In the genomic region with DNA sequence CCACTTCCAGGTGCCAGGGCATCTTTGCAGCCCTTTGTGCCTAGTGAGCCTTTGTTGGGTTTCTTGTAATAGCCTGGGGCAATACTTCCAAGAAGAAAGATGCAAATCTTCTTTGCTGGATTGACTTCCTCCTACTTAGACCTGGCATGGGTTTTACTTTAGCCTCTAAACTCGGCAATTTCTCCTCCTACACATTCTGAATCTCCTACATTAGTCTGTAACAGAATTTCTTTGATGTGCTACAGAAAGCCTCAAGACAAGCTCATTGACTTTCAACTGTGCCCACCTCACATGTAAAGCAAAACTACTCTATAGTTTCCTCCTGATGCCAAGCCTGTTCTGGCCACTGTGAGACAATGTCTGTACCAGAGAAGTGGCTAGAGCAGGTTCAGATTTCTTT, we compare ENCODE assay signal across 22 mouse cellular contexts.
A peak's percentile ranks its signal among the peaks of the same experiment; 100 is the strongest.
DNase-seq lines count a peak whose midpoint lies in the region; ATAC-seq lines count a peak whose summit lies in the region.
"Had no signal": no experiment of that assay in that cellular context is flagged by ENCODE, and none has a peak within 500 bp of the region (broad histone marks: within the 10 kb centered on the region; RNA-seq: fewer than 3 reads in every experiment).

No protein-coding gene starts in this region.

- peak; percentile 92 for ATAC-seq in frontal cortex, adult (ENCODE audit: low TSS enrichment)
- no peak for ATAC-seq in forebrain, embryonic 13.5 days
- ATAC-seq: activated CD4-positive, CD25-positive, alpha-beta regulatory T cell, adult 4 months; CD4-positive, CD25-positive, alpha-beta regulatory T cell, adult 4 months; Patski had no signal

- no peaks in the 10 kb centered on the region for H3K36me3 ChIP-seq in forebrain, embryonic 13.5 days (ENCODE audit: poor library complexity, severe bottlenecking)
- H3K36me3 ChIP-seq: G1E had no signal

- no peak for DNase-seq in frontal cortex, postnatal 25 days (ENCODE audit: low spot score in 2 of 2)
- peak; percentile 4 for DNase-seq in right cerebral cortex, adult 18-20 months
- DNase-seq in right cerebral cortex, postnatal 25 days, result no peak
- peak; percentile 51 for DNase-seq in brain, adult 2 months (ENCODE audit: low read depth, low spot score)
- peak; percentile 6 for DNase-seq in telencephalon, adult 2 months (ENCODE audit: low read depth, low spot score)
- DNase-seq in adrenal gland, adult 2 months, result no peak
- DNase-seq: adrenal gland, adult 8-10 months; adrenal gland, postnatal 10 days; adrenal gland, postnatal 14 days; adrenal gland, postnatal 25 days; adrenal gland, postnatal 36 days; B cell, adult 2 months; cerebellum, adult 11 months; cerebellum, adult 11-12 months; cerebellum, adult 18-20 months; cerebellum, adult 2 months had no signal

- H3K27me3 ChIP-seq in forebrain, embryonic 13.5 days, result no peaks in the 10 kb centered on the region
- H3K27me3 ChIP-seq: Patski had no signal

- H3K9ac ChIP-seq in forebrain, embryonic 13.5 days, result no peak overlapping the region

- H3K9me3 ChIP-seq in forebrain, embryonic 13.5 days (replicated peaks), result peaks cover 27% of the 10 kb centered on the region
- H3K9me3 ChIP-seq: G1E had no signal

- H3K4me1 ChIP-seq in forebrain, embryonic 13.5 days, result no peaks in the 10 kb centered on the region

- no peak overlapping the region for H3K4me3 ChIP-seq in forebrain, embryonic 13.5 days

- 75% methylated on average over 1 of the region's 1 CpGs for WGBS in forebrain, embryonic 13.5 days

- no peak overlapping the region for H3K27ac ChIP-seq in forebrain, embryonic 13.5 days

- H3K4me2 ChIP-seq in forebrain, embryonic 13.5 days, result no peak overlapping the region

Comparison
In these comparisons a context has a peak if more than half of its experiments do, and no peak if none do; other contexts are left out.
1. DNase-seq: peak in right cerebral cortex, adult 18-20 months (single experiment), brain, adult 2 months (single experiment) and telencephalon, adult 2 months (single experiment); none in frontal cortex, postnatal 25 days (0 of 2), right cerebral cortex, postnatal 25 days (single experiment) and adrenal gland, adult 2 months (single experiment).